Mouse (Mus musculus) 416B (cell line): ENCODE measurements around the gene Trmt1.

Experiments
- DNase-seq: peaks from one replicate; pipeline ENCODE4 v3.0.0; 2011; ENCODE audit warnings: low read depth

Gene Trmt1

GRCm38 (mm10) chr8:84686191-84687002, at the start of gene Trmt1:
Gene Trmt1 (plus strand): TSS chr8:84686307.
- DNase-seq: peak; percentile 78

GRCm38 (mm10) chr8:84637946-84638554, 48.1 kb upstream of the Trmt1 start:
- DNase-seq: peak; percentile 45

DNA sequence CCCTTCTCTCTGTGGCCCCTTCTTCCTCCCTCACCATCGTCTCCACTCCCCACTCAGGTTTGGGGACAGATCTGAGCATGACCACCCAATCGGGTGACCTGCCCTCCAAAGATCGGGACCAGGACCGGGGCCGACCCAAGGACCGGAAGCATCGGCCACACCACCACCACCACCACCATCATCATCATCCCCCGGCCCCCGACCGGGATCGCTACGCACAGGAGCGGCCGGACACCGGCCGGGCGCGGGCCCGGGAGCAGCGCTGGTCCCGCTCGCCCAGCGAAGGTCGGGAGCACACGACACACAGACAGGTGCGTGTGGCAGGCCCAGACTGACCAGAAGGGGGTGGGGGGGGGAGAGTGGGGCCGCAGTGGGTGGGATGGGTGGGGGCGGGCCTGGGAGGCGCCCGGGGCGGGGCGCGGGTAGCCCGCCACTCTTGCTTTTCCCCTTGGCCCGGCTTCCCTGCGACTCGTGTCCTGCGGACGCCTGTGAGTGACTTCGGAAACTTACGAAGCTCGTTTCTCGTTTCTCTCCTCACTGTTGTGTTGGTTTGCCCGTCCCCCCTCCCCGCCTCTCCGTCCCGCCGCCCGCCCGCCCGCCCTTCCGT, 47.4 kb upstream of the Trmt1 start:
- DNase-seq: no peak

DNA sequence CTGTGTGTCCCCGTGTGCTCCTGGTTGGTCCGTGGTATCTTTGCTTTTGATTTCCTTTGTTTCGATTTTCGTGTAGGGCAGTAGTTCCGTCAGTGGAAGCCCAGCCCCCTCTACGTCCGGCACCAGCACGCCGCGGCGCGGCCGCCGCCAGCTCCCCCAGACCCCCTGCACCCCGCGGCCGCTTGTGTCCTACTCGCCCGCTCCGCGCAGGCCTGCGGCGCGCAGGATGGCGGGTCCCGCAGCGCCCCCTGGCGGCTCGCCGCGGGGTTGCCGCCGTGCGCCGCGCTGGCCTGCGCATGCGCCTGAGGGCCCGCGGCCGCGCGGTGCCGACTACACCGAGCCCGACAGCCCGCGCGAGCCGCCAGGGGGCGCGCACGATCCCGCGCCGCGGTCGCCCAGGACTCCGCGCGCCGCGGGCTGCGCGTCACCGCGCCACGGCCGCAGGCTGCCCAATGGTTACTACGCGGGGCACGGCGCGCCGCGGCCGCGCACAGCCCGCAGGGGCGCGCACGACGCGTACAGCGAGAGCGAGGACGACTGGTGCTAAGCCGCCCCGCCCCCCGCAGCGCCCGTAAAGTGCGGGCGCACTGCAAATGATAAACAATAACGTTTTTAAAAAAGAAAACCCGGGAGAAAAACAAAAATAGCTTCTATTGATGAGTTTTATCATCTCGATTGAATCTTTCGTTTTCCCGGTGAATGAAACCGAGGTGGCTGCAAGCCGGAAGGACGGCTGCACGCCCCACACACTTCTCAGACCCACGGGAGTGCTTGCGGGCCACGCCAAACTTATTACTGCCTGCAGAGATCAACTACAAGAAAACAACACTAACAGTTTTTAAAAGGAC, 46.7 kb upstream of the Trmt1 start:
- peak; percentile 89 for DNase-seq

- no peak for DNase-seq
Observed at GRCm38 (mm10) chr8:84640010-84640588, 46.0 kb upstream of the Trmt1 start.

GRCm38 (mm10) chr8:84640617-84641294, 45.4 kb upstream of the Trmt1 start:
- DNase-seq: peak; percentile 37

DNA sequence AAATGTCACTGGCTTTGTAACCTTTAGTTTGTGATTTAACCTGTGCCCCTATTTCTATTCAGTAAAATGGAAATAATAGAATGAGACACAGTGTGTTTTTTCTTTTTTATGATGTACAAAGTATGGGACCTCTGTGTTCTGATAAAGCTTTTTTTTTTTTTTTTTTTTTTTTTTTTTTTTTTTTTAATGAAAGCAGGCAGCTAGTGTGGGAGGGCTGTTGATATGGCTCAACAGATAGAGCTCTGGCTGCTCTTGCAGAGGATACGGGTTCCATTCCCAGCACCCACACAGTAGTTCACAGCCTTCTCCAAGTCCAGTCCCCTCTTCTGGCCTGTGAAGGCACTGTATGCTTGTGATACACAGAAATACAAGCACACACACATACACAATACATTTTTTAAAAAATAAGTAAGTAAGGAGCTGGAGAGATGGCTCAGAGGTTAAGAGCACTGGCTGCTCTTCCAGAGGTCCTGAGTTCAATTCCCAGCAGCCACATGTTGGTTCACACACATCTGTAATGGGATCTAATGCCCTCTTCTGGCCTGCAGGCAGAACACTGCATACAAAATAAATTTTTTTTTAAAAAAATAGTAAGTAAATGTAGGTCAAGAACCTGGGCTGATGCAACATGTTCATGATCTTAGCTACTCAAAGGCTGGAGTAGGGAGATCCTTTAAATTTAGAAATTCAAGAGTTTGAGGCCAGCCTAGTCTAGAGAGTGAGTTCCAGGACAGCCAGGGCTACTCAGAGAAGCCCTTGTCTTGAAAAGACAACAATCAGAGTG, 44.3 kb upstream of the Trmt1 start:
- DNase-seq: peak; percentile 52

- DNase-seq: no peak
Observed at GRCm38 (mm10) chr8:84643019-84643418, 43.1 kb upstream of the Trmt1 start.

- DNase-seq: no peak
Observed at GRCm38 (mm10) chr8:84646800-84647199, 39.3 kb upstream of the Trmt1 start.

GRCm38 (mm10) chr8:84647461-84647901, 38.6 kb upstream of the Trmt1 start:
- DNase-seq: no peak

DNA sequence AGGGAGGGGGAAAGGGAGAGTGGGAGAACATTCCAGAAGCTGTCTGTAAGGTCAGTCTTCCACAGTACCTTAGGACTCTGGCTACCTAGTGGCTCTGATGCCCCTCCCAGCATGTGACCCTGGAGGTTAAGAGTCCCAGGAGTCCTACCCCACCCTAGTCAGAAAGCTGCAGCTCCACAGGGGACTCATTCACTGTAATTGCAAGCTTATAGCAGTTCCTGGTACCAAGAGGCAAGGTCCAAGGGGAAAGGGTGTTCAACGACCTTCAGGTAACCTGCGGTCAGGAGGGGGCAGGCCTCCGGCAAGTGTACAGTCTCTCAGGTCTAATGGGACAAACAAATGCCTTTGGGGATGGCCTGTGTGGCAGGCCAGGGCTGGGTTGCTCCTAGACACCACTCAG, 35.9 kb upstream of the Trmt1 start:
- DNase-seq: no peak

DNA sequence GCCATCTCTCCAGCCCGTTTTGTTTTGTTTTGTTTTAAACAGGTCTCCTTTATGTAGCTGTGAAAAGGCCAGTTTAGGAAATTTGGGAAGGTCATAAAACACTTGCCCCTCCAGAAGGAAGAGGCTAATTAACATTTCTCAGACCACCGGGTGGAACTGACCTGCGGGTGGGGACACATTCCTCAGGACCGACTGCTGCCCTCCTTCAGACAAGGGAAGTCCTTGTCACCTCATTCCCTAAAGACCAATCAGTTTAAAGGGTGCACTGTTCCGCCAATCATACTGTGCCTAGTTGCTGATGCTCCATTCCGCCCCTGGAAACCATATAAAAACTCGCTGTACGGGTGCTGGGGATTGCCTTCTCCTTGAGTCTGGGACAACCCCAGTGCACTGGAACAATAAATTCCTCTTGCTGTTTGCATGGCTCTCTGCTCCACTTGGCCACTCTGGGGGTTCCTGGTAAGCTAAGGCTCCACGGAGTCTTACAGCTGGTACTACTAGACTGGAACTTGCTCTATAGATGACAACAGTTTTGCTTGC, 32.9 kb upstream of the Trmt1 start:
- peak; percentile 88 for DNase-seq

DNA sequence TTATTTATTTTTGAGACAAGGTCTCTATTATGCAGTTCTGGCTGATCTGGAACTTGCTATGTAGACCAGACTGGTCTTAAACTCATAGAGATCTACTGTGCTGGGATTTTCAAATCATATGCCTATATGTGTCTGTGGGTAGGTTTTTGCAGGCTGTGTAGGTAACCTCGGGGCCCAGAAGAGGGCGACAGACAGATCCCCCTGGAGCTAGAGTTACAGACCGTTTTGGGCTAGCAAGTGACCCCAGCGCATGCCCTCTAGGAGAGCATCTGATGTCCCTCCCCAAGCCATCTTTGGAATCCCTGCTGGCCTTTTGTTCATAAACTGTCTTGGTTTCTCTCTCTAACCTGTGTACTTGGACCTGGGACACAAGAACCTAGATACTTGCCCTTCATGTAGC, 31.5 kb upstream of the Trmt1 start:
- peak; percentile 75 for DNase-seq

GRCm38 (mm10) chr8:84655336-84656190, 30.5 kb upstream of the Trmt1 start:
- DNase-seq: no peak

DNA sequence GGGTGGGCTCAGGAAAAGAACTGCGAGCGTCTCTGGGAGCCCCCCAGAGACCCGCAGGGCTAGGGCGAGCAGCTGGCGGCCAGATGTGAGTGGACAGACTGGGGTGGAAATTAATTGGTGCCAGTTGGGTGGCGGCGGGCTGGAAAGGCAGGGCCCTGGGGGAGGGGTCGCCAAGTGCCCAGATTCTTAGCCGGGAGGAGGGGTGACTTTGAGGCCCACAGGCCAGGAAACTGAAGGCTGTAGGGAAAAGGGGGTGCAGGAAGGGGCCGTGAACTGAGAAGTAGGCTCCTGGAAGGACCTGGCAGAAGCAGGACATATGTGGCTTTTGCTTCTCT, 29.9 kb upstream of the Trmt1 start:
- DNase-seq: no peak

DNA sequence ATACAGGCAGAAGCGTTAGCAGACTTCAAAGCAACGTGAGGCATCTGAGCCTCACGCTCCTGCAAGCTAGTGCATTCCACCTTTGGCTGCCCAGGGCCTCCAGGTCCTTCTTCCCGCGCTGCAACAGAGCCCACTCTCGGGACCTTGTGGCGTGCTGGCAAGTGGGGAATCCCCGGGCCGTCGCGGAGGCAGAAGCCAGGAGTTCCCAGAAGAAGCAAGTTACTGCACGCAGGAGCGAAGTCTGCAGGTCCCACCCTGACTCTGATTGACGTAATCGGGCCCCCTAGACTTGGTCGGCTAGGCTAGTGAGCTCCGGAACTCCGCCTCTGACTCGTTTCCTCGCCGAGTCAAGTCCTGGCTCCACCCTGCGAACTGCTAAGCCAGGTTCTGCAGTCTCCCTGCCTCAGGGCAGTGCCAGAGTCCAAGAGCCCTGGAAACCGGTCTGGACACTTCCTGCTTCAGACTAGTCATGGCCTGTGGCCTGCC, 29.4 kb upstream of the Trmt1 start:
- peak; percentile 94 for DNase-seq

- DNase-seq: no peak
Observed at GRCm38 (mm10) chr8:84657203-84657602, 28.9 kb upstream of the Trmt1 start.

DNA sequence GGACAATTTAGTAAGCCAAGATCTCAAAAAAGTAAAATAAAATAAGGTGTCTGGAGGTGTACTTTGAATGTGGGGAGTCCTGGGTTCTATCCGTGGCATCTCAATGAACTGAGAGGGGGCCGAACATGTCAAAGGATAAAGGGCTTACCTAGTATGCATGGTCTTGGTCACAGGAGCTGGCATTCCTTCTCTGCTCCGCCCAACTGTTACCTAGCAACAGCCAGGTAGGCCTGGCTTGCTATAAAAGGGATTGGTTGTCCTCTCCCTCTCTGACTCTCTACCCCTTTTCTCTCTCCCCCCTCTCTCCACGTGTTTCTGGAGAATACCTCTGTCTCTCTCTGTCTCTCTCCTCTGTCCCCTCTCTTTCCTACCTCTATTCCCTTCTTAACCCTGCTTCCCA, 28.4 kb upstream of the Trmt1 start:
- DNase-seq: no peak

DNA sequence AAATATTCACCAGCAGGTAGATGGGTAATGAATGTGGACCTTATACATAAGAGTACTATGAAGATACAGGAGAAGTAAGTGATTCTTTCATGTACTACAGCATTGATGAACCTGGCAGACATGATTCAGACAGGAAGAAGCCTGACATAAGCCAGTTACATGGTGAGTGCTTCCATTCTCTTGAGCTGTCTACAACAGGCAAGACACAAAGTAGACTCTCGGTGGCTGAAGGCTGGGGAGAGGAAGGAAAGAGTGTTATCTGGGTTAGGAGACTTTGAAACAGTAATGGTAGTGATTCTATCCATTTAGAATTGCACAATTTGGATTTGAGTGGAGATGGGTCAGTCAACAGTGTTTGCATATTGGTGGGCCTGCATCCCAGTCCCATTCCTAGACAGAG, 27.2 kb upstream of the Trmt1 start:
- peak; percentile 60 for DNase-seq
